Mouse (Mus musculus) midbrain, embryonic 10.5 days (tissue): ENCODE measurements around the gene Pbx1. TPM values are rescaled to one million over a fixed set of nuclear protein-coding genes. Genes with fewer than 3 reads are reported as not detected.

Experiments used
- DNase-seq: peaks from one replicate; pipeline ENCODE4 v3.0.0-alpha.2; 2017; ENCODE audit warnings: low spot score
- H3K27ac ChIP-seq: fragments of 300-500 bp; sonication (generic); replicated peaks from 2 replicates; pipeline ENCODE4 v1.5.1; 2016; ENCODE audit warnings: mild to moderate bottlenecking
- H3K27me3 ChIP-seq: fragments of 300-500 bp; sonication (generic); 2 replicates; pipeline ENCODE4 v1.6.1; 2016; ENCODE audit warnings: low read depth, mild to moderate bottlenecking; ENCODE audit not compliant: poor library complexity, severe bottlenecking
- H3K36me3 ChIP-seq: fragments of 300-500 bp; sonication (generic); 2 replicates; pipeline ENCODE4 v1.6.1; 2016; ENCODE audit warnings: mild to moderate bottlenecking, moderate library complexity
- H3K4me1 ChIP-seq: fragments of 300-500 bp; sonication (generic); 2 replicates; pipeline ENCODE4 v1.6.1; 2016
- H3K4me3 ChIP-seq: fragments of 300-500 bp; sonication (generic); 2 replicates; pipeline ENCODE4 v1.5.1; 2016; ENCODE audit warnings: mild to moderate bottlenecking, moderate library complexity
- H3K9me3 ChIP-seq: fragments of 300-500 bp; sonication (generic); replicated peaks from 2 replicates; pipeline ENCODE4 v1.6.1; 2016; ENCODE audit warnings: mild to moderate bottlenecking
- WGBS: fragments of 180-500 bp; shearing (Covaris S2); methylation state at CpG from one replicate; pipeline ENCODE4 v1.1.7; 2016; 5-methylcytosine and 5-hydroxymethylcytosine counted together
- polyA plus RNA-seq: library from polyadenylated mRNA; unstranded; fragments of >200 nt; fragmentation: Nextera tagmentation; extraction: Ambion mirVana; gene quantifications from 2 replicates; pipeline ENCODE4 v1.2.1, GENCODE M21; 2016

The Pbx1 gene
- polyA plus RNA-seq, 1 experiment from 2014 or later: 34.9 TPM

DNA sequence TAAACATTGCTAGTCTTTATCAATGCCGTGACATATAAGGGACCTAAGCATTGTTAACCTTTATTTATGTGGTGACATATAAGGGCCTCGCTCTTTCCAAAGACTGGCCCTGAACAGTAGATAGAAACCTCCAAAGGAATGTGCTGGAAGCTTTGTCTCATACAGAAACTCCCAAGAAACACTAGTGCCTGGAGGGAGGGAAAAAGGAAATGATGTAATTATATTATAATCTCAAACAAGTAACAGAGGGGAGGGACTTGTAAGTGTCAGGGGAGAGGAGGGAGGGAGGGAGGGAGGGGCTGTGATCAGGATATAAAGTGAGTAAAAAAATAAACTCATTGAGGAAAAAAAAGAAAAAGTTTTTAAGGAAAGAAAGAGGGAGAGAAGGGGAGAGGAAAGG, 148.6 kb downstream of the Pbx1 start:
- Histone ChIP-seq H3K4me3 (no peak overlapping the region), H3K9me3 (no peaks in the 10 kb centered on the region), H3K4me1 (peaks cover 66% of the 10 kb centered on the region), H3K27ac (peak overlapping the region; percentile 64; the same call in 1 of the 2 replicates), H3K27me3 (no peaks in the 10 kb centered on the region), H3K36me3 (no peaks in the 10 kb centered on the region)
- DNase-seq: no peak
- 88% methylated on average over 2 of the region's 2 CpGs for WGBS

GRCm38 (mm10) chr1:168275678-168276077, 156.4 kb downstream of the Pbx1 start:
- no peak overlapping the region for H3K27ac ChIP-seq
- DNase-seq: no peak
- H3K27me3 ChIP-seq: no peaks in the 10 kb centered on the region
- H3K9me3 ChIP-seq: no peaks in the 10 kb centered on the region
- WGBS: 91% methylated on average over 5 of the region's 5 CpGs
- H3K36me3 ChIP-seq: no peaks in the 10 kb centered on the region
- H3K4me3 ChIP-seq: no peak overlapping the region
- peaks cover 17% of the 10 kb centered on the region; the same call in 1 of the 2 replicates for H3K4me1 ChIP-seq

DNA sequence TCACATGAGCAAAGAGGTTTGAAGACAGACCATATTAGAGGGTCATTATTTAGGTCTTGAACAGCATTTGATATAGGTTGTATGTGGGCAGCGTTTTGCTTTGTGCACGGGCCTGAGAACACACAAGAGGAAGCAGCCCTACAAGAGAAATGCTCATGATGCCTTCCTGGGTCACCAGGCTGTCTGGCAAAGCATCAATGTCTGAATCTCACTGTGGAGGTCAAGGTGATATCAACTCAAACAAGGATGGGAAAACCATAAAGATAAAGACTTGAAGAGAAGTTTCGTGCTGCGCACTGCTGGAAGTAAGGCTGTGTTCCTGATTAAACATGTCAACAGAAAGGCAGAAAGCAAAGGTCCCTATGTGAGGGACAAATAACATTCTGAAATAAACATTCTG, 157.8 kb downstream of the Pbx1 start:
- Histone ChIP-seq H3K4me1 (peaks cover 25% of the 10 kb centered on the region), H3K27ac (no peak overlapping the region), H3K4me3 (no peak overlapping the region), H3K9me3 (no peaks in the 10 kb centered on the region), H3K36me3 (no peaks in the 10 kb centered on the region), H3K27me3 (no peaks in the 10 kb centered on the region)
- WGBS: 97% methylated on average over 4 of the region's 4 CpGs
- DNase-seq: no peak

GRCm38 (mm10) chr1:168272091-168272490, 160.0 kb downstream of the Pbx1 start:
- WGBS: 87% methylated on average over 2 of the region's 2 CpGs
- H3K36me3 ChIP-seq: no peaks in the 10 kb centered on the region
- no peak overlapping the region for H3K27ac ChIP-seq
- no peak overlapping the region for H3K4me3 ChIP-seq
- no peaks in the 10 kb centered on the region for H3K9me3 ChIP-seq
- H3K4me1 ChIP-seq: peaks cover 31% of the 10 kb centered on the region
- no peaks in the 10 kb centered on the region for H3K27me3 ChIP-seq
- DNase-seq: no peak

DNA sequence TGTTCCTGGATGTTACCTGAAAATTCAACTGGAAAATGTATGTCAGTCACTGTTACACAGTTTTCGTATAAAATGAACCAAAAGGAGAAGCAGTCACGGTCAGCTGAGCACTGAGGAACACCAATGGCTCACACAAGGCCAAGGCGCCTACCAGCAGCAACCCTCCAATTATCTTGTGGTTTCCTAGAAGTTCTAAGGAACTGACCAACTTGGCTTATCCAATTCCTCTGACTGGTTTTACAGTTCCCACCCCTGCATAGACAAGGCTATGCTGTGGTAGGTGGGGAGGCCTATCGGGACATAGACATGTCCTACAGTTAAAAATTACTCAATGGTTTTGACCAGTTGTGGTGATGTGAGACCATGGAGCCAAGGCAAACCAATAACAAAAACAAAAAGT, 160.9 kb downstream of the Pbx1 start:
- 87% methylated on average over 4 of the region's 4 CpGs for WGBS
- Histone ChIP-seq H3K9me3 (no peaks in the 10 kb centered on the region), H3K27me3 (no peaks in the 10 kb centered on the region), H3K36me3 (no peaks in the 10 kb centered on the region), H3K27ac (no peak overlapping the region), H3K4me3 (no peak overlapping the region), H3K4me1 (peaks cover 24% of the 10 kb centered on the region)
- DNase-seq: no peak

DNA sequence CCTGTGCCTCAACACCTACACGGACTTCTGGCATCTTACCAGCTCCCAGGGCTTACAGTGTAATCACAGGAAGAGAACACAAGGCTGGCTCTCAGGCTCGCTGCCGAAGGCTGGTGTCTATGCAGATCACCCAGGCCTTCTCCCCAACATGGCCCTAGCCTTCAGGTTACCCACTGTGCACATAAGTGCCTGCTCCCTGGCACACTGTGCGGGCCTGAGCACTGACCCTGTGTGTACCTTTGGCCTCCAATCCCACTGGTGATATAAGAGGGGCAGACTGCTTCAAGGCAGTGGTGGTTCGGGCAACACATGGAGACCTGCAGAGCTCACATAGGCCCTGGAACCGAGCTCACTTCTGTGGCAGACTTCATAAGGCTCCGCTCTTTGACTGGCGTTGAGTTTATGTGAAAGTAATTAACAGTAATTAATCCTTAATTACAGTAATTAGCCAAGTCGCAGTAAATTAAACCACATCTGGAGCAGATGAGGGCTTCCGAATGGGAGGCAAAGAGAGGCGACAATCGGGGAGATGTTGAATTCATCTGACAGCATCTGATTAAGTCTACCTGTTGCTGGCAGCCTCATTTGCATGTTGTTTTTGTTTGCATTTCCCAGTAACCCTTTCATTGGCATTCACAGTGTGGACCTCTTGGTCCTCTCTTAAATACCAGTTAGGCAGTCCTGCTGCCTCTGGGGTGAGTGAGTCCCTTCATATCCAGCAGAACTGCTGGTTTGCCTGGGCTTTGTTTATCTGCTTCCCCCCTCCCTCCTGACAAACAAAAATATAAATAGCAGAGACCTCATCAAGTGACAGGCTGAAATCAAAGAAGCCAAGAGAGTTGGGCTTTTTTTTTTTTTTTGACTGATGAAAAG, 163.1 kb downstream of the Pbx1 start:
- no peak for DNase-seq
- no peaks in the 10 kb centered on the region for H3K36me3 ChIP-seq
- no peak overlapping the region for H3K4me3 ChIP-seq
- no peaks in the 10 kb centered on the region for H3K9me3 ChIP-seq
- peaks cover 23% of the 10 kb centered on the region for H3K4me1 ChIP-seq
- 82% methylated on average over 12 of the region's 12 CpGs for WGBS
- no peaks in the 10 kb centered on the region for H3K27me3 ChIP-seq
- no peak overlapping the region for H3K27ac ChIP-seq

DNA sequence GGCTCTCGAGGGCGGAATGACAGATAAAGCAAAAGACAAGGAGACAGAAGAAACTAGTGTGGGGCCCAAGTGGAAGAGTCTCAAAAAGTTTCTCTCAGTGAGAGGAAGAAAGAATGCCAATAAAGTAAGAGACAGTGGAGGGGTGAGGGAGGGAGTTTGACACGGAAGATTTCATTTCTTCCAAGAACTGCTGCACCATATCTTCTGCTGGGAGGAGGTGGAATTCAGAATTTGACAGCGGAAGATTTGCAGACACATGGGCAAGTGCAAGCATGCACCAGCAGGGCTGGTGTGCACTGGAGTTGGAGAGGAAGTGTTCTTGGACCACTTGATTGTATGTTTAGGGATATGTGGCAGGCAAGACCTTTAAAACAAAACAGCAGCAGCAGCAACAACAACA, 163.8 kb downstream of the Pbx1 start:
- H3K27ac ChIP-seq: no peak overlapping the region
- peaks cover 23% of the 10 kb centered on the region for H3K4me1 ChIP-seq
- H3K36me3 ChIP-seq: no peaks in the 10 kb centered on the region
- WGBS: 88% methylated on average over 4 of the region's 4 CpGs
- no peak for DNase-seq
- no peak overlapping the region for H3K4me3 ChIP-seq
- H3K27me3 ChIP-seq: no peaks in the 10 kb centered on the region
- H3K9me3 ChIP-seq: no peaks in the 10 kb centered on the region

- Histone ChIP-seq H3K36me3 (no peaks in the 10 kb centered on the region), H3K27ac (no peak overlapping the region; the same call in 1 of the 2 replicates), H3K4me3 (no peak overlapping the region), H3K9me3 (no peaks in the 10 kb centered on the region), H3K27me3 (no peaks in the 10 kb centered on the region), H3K4me1 (peaks cover 23% of the 10 kb centered on the region)
- WGBS: 89% methylated on average over 12 of the region's 12 CpGs
- no peak for DNase-seq
Observed at GRCm38 (mm10) chr1:168265594-168266390, 166.3 kb downstream of the Pbx1 start.

DNA sequence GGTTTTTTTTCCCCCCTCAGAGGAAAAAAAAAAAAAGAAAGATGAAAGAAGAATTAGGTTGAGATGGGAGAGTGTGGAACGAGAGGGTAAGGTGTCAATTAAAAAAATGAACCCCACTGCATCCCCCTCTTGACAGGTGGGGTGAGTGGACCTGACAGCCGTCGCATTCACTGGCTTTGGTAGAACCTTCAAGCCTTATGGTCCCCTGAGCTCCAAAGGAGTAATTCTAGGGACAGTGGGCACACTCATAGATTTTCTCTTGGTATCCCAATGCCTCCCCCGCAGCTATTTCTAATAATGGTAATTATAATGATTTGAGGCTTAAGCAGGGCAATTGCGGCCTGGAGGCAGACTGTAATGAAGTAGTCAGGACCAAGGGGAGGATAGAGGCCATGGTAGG, 167.0 kb downstream of the Pbx1 start:
- 91% methylated on average over 5 of the region's 5 CpGs for WGBS
- peaks cover 22% of the 10 kb centered on the region for H3K4me1 ChIP-seq
- no peaks in the 10 kb centered on the region for H3K9me3 ChIP-seq
- H3K4me3 ChIP-seq: no peak overlapping the region
- no peaks in the 10 kb centered on the region for H3K27me3 ChIP-seq
- DNase-seq: no peak
- H3K27ac ChIP-seq: no peak overlapping the region; the same call in 1 of the 2 replicates
- no peaks in the 10 kb centered on the region for H3K36me3 ChIP-seq

DNA sequence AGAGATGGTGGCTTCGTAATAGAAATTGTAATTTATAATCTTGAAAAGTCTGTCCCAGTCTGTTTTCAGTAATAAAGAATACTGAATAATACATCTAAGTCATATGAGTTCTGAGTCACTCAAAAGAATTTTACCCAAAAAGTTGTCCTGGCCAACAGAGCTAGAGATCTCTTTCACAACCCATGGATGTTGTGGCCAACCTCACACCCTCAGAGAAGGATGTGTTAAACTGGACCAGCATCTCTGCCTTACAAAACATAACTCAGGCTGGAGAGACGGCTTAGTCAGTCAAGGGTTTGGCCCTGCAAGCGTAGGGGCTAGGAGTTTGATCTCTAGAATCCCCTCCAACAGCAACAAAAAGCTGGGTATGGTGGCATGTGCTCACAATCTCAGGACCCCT, 171.7 kb downstream of the Pbx1 start:
- WGBS: 88% methylated on average over 3 of the region's 3 CpGs

GRCm38 (mm10) chr1:168258856-168259255, 173.2 kb downstream of the Pbx1 start:
- Histone ChIP-seq H3K36me3 (no peaks in the 10 kb centered on the region), H3K27ac (no peak overlapping the region), H3K27me3 (no peaks in the 10 kb centered on the region), H3K4me1 (0 out of 2 replicates have a peak, but pooled peaks cover 4% of the 10 kb centered on the region), H3K9me3 (no peaks in the 10 kb centered on the region), H3K4me3 (no peak overlapping the region)
- 70% methylated on average over 7 of the region's 7 CpGs for WGBS
- no peak for DNase-seq

More for the DNA sequence above, 171.7 kb downstream of the Pbx1 start:
- Histone ChIP-seq H3K36me3 (no peaks in the 10 kb centered on the region), H3K9me3 (no peaks in the 10 kb centered on the region), H3K4me3 (no peak overlapping the region), H3K4me1 (peaks cover 10% of the 10 kb centered on the region; the same call in 1 of the 2 replicates), H3K27me3 (no peaks in the 10 kb centered on the region), H3K27ac (no peak overlapping the region)
- DNase-seq: no peak

GRCm38 (mm10) chr1:168255347-168255908, 176.6 kb downstream of the Pbx1 start:
- no peaks in the 10 kb centered on the region for H3K27me3 ChIP-seq
- WGBS: 95% methylated on average over 9 of the region's 9 CpGs
- no peaks in the 10 kb centered on the region for H3K9me3 ChIP-seq
- no peak overlapping the region for H3K27ac ChIP-seq
- no peak for DNase-seq
- H3K4me1 ChIP-seq: 0 out of 2 replicates have a peak, but pooled peaks cover 9% of the 10 kb centered on the region
- H3K36me3 ChIP-seq: no peaks in the 10 kb centered on the region
- H3K4me3 ChIP-seq: no peak overlapping the region
